Mouse (Mus musculus) kidney, postnatal 10 days (tissue): ENCODE results near the gene Mycbp2.

Experiments
- DNase-seq: peaks from one replicate; pipeline ENCODE4 v3.0.0; 2021; ENCODE audit warnings: mixed read lengths

Gene Mycbp2

GRCm38 (mm10) chr14:103069864-103070611 is 276.6 kb downstream of the Mycbp2 start, which contains the start of gene Cln5:
Gene Cln5, plus strand, starts transcription at chr14:103070216.
- peak; percentile 97 for DNase-seq

- no peak for DNase-seq
These were observed 277.1 kb downstream of the Mycbp2 start for GRCm38 (mm10) chr14:103069465-103069863.

GRCm38 (mm10) chr14:103065294-103066167 is 281.1 kb downstream of the Mycbp2 start:
- peak; percentile 89 for DNase-seq
